Mouse (Mus musculus) regulatory T cell (primary cell): ENCODE measurements at regions not wholly inside any gene's neighbourhood (a gene's known extent, or its start where the extent isn't known, plus 50 kb on each side); places are given as distances from the start of the nearest gene placed in this dataset.
"Not testable (repeated sequence)": the region's sequence is repeated elsewhere in the genome, so short reads cannot be mapped to it uniquely, and the experiment has no call there.

ENCODE experiments used
- in situ Hi-C: fragments of 300-600 bp; cut with MboI, MseI; formaldehyde crosslinking; loops from one replicate; pipeline ENCODE4 v1.15.1; 2025; ENCODE audit warnings: high pct_unique_total_duplicates

DNA sequence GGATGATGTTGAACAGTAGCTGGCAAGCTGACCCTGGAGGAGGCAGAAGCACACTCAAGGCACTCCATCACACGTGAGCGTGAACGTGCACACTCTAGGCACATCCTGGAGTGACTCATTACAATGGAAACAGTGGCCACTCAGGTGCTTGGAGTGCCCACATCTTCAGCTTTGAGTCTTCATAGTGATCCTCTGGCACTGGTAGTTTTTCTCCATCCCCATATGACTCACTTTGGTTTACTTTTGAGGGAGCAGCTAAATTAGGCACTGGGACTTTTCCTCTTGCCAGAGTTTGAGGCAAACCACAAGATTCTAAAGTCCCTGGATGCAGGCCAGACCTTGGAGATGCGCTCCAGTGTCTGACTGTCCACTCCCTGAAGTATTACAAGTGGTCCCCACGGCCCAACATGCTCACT is 52.5 kb upstream of the Slc44a3 start:
- in situ Hi-C loops: no loop called here

DNA sequence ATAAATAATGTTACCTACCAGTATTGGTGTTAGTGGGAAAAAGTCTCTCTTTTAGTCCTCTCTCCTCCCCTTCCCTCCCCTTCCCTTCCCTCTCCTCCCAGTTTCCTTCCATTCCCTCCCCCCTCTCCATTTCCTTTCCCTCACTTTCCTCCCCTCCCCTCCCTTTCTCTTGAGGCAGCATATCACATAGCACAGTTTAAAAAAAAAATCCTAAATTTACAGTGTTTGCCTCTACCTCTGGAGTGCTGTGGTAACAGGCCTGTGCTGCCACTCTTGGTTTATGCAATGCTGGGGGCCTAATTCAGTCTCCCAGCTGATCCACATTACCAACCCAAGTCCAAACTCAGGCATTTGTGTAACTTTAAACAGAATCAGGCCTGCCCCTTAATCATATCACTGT is 52.1 kb upstream of the Slc44a3 start:
- in situ Hi-C loops: no loop called here

DNA sequence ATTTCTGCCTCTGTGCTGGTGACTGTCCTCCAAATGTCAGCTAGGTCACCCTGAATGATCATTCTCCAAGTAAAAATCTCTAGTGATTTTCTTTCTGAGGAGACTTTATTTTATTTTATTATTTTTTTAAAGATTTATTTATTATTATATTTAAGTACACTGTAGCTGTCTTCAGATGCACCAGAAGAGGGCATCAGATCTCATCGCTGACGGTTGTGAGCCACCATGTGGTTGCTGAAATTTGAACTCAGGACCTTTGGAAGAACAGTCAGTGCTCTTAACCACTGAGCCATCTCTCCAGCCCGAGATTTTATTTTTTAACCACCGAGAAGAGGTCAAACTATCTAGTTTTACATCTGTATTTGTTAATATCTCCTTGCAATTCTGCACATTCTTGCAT is 50.5 kb upstream of the Slc44a3 start:
- in situ Hi-C loops: not testable (repeated sequence)
